Mouse (Mus musculus): ENCODE measurements around the gene Map4k1. TPM values are rescaled to one million over a fixed set of nuclear protein-coding genes. Genes with fewer than 3 reads are reported as not detected.
A peak's percentile ranks its signal among the peaks of the same experiment; 100 is the strongest.

Gene Map4k1
- polyA plus RNA-seq, 1 experiment from 2014 or later = 6.3 TPM

DNA sequence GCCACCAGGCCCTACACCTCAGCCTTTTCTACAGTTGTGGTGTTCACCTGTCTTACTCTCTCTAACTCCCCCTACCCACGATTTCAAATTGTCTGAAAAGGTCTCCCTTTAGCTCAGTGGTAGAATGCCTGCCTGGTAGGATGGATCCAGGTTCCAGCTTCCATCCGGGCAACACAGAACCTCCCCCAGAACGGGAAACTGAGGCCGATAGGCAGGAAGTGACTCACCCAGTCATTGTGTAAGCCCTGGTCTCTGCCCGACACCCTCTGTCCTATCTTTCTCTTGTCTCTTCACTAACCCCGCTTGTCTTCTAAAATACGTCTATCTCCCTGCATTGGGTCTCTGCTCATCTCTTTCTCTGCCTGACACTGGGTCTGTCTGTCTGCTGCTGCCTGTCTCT lies 3.4 kb downstream of the Map4k1 start:
- H3K4me1 ChIP-seq (replicated peaks) = peaks cover 14% of the 10 kb centered on the region
- H3K27me3 ChIP-seq (replicated peaks) = no peaks in the 10 kb centered on the region
- H3K36me3 ChIP-seq = no peaks in the 10 kb centered on the region
- H3K27ac ChIP-seq = no peak overlapping the region
- H3K9ac ChIP-seq = no peak overlapping the region
- H3K4me3 ChIP-seq (replicated peaks) = no peak overlapping the region
- no peak for ATAC-seq
- WGBS = 92% methylated on average over 7 of the region's 7 CpGs
- H3K4me2 ChIP-seq (replicated peaks) = no peak overlapping the region
- H3K9me3 ChIP-seq = no peaks in the 10 kb centered on the region

DNA sequence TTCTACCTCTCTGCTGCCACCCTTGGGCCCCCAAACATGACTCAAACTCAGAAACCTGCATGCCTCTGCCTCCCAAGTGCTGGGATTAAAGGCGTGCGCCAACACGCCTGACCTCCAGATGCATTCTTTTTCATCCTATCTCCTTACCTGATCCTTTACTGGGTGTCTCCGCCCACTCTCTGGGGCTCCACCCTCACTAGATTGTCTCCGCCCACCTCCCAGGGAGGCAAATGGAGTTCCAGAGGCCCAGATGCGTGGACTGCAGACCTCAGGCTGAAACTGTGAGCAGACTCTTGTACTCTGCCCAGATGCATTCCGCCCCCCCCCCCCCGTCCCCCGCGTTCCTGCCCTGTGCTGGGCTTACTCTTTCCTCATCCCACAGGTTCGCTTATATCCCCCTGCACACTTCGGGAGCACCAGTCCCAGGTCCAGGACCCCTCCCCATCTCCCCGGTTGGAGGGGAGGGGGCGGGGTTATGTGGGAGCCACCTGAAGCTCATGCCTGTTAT lies 9.0 kb downstream of the Map4k1 start:
- Histone ChIP-seq H3K9me3 (no peaks in the 10 kb centered on the region), H3K27ac (no peak overlapping the region), H3K4me3 (replicated peaks) (no peak overlapping the region), H3K36me3 (no peaks in the 10 kb centered on the region), H3K4me1 (replicated peaks) (no peaks in the 10 kb centered on the region), H3K4me2 (replicated peaks) (no peak overlapping the region), H3K9ac (no peak overlapping the region), H3K27me3 (replicated peaks) (no peaks in the 10 kb centered on the region)
- 53% methylated on average over 14 of the region's 14 CpGs for WGBS
- ATAC-seq = no peak

DNA sequence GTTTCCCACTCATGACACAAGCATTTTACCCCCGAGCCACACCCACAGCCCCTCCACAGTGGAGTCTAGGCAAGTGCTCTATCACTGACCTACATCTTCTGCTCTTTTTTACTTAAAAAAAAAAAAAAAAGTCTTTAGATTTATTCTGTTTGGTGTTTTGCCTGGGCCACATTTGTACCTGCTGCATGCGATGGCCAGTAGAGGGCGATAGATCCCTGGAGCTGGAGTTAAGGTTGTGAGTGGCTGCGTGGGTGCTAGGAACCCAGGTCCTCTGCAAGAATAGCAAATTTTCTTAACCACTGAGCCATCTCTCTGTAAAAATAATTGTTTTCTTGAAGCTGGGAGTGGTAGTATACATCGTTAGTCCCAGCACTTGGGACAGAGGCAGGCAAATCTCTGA lies 9.8 kb downstream of the Map4k1 start:
- WGBS = 73% methylated on average over 5 of the region's 5 CpGs

DNA sequence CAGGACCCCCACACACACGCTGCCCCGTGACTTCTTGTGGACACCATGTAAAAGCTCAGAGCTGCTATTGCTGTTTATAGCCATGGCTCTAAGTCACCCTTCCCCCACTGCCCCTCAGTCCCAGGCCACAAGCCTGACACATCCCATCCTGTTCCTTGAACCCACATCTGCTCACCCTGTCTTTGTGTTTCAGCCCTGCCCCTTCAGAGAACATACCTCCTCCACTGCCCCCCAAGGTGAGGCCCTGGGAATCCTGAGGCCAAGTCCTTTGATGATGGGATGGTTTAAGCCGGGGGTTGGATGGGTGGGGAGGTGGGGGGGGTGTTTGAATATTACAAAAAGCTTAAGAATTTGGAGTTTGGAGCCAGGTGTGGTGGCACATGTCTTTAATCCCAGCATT lies 11.1 kb downstream of the Map4k1 start:
- 79% methylated on average over 3 of the region's 3 CpGs for WGBS
- H3K27ac ChIP-seq = no peak overlapping the region
- no peaks in the 10 kb centered on the region for H3K9me3 ChIP-seq
- no peak overlapping the region for H3K4me3 ChIP-seq (replicated peaks)
- no peaks in the 10 kb centered on the region for H3K4me1 ChIP-seq (replicated peaks)
- no peak overlapping the region for H3K4me2 ChIP-seq (replicated peaks)
- H3K27me3 ChIP-seq (replicated peaks) = no peaks in the 10 kb centered on the region
- ATAC-seq = no peak
- no peaks in the 10 kb centered on the region for H3K36me3 ChIP-seq
- H3K9ac ChIP-seq = no peak overlapping the region

More for the DNA sequence above, 9.8 kb downstream of the Map4k1 start:
- no peak for ATAC-seq
- Histone ChIP-seq H3K9ac (no peak overlapping the region), H3K27me3 (replicated peaks) (no peaks in the 10 kb centered on the region), H3K4me1 (replicated peaks) (no peaks in the 10 kb centered on the region), H3K4me3 (replicated peaks) (no peak overlapping the region), H3K4me2 (replicated peaks) (no peak overlapping the region), H3K36me3 (no peaks in the 10 kb centered on the region), H3K27ac (no peak overlapping the region), H3K9me3 (no peaks in the 10 kb centered on the region)

GRCm38 (mm10) chr7:28993402-28993801 lies 11.6 kb downstream of the Map4k1 start:
- Histone ChIP-seq H3K36me3 (no peaks in the 10 kb centered on the region), H3K4me2 (replicated peaks) (no peak overlapping the region), H3K27ac (no peak overlapping the region), H3K27me3 (replicated peaks) (no peaks in the 10 kb centered on the region), H3K4me3 (replicated peaks) (no peak overlapping the region), H3K4me1 (replicated peaks) (no peaks in the 10 kb centered on the region), H3K9me3 (no peaks in the 10 kb centered on the region), H3K9ac (no peak overlapping the region)
- no peak for ATAC-seq
- 84% methylated on average over 3 of the region's 3 CpGs for WGBS

GRCm38 (mm10) chr7:29000651-29001605 lies 19.1 kb downstream of the Map4k1 start:
- Histone ChIP-seq H3K27ac (peak overlapping the region; percentile 34; the same call in 1 of the 2 replicates), H3K36me3 (no peaks in the 10 kb centered on the region), H3K9ac (peak overlapping the region; percentile 45), H3K27me3 (replicated peaks) (no peaks in the 10 kb centered on the region), H3K4me3 (replicated peaks) (peak overlapping the region; percentile 46), H3K4me2 (replicated peaks) (peak overlapping the region; percentile 88), H3K4me1 (replicated peaks) (peaks cover 8% of the 10 kb centered on the region), H3K9me3 (no peaks in the 10 kb centered on the region)
- 5% methylated on average over 43 of the region's 43 CpGs for WGBS
- peak; percentile 95 for ATAC-seq

DNA sequence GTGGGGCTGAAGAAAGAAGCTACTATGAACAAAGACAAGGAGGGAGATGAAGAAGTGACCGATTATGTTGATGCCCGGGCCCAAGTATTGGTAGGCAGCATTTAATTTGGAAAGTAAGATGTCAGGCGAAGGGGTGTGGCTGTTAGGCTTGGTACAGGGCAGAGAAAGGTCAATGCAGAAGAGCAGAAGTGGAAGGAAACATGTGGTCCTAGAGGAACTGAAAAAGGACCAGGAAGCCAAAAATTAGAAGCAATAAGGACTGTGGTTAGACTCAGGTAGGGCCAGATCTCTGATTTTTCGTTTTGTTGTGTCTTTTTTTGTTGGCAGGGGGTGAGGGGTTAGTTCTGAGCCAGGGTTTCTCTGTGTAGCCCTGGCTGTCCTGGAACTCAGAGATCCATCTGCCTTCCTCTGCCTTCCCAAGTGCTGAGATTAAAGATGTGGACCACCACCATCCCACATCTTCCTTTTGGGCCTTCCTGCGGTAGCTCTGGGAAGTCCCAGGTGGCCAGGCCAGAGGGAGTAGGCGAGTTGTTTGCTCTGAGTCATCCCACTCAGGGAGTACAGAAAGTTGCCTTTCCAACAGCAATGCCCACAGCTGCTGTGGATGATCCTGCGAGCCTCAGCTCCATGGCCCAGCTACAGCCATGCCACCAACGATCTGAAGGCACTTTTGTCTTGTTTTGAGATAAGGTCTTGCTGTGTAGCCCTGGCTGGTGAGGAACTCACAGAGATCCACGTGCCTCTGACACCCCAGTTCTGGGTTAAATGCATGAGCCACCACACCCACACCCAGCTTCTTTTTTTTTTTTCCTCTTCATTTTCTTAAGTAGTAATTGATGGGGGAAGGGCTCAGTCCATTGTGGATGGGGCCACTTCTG lies 25.6 kb downstream of the Map4k1 start:
- no peaks in the 10 kb centered on the region for H3K36me3 ChIP-seq
- H3K9ac ChIP-seq = no peak overlapping the region
- H3K27me3 ChIP-seq (replicated peaks) = no peaks in the 10 kb centered on the region
- ATAC-seq = no peak
- no peak overlapping the region for H3K4me3 ChIP-seq (replicated peaks)
- H3K4me2 ChIP-seq (replicated peaks) = no peak overlapping the region
- no peaks in the 10 kb centered on the region for H3K9me3 ChIP-seq
- 78% methylated on average over 9 of the region's 9 CpGs for WGBS
- no peaks in the 10 kb centered on the region for H3K4me1 ChIP-seq (replicated peaks)
- H3K27ac ChIP-seq = no peak overlapping the region

- ATAC-seq = no peak
- H3K27me3 ChIP-seq (replicated peaks) = no peaks in the 10 kb centered on the region
- no peaks in the 10 kb centered on the region for H3K9me3 ChIP-seq
- H3K27ac ChIP-seq = no peak overlapping the region
- H3K4me2 ChIP-seq (replicated peaks) = no peak overlapping the region
- H3K4me1 ChIP-seq (replicated peaks) = no peaks in the 10 kb centered on the region
- H3K36me3 ChIP-seq = no peaks in the 10 kb centered on the region
- H3K4me3 ChIP-seq (replicated peaks) = no peak overlapping the region
- WGBS = 94% methylated on average over 10 of the region's 10 CpGs
- H3K9ac ChIP-seq = no peak overlapping the region
Observed at GRCm38 (mm10) chr7:29008171-29008570, 26.3 kb downstream of the Map4k1 start.

DNA sequence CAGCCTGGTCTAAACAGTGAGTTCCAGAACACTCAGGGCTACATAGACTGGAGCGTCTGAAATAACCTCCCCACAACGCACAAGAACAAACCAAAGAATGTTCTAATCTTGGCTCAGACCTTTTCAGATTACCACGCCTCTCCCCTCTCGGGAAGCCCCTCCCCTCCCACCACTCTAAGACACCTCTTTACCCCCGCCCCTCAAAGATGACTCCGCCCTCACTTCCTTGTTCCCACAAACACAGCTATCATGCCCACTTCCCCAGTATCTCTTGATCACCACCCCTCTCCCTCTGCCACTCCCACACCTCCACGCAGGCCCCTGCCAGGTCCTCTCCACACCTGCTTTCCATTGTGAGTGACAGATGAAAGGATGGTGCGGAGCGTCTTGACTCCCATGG lies 26.9 kb downstream of the Map4k1 start:
- H3K4me1 ChIP-seq (replicated peaks) = no peaks in the 10 kb centered on the region
- no peak overlapping the region for H3K27ac ChIP-seq
- no peak overlapping the region for H3K9ac ChIP-seq
- no peaks in the 10 kb centered on the region for H3K36me3 ChIP-seq
- no peaks in the 10 kb centered on the region for H3K27me3 ChIP-seq (replicated peaks)
- H3K4me2 ChIP-seq (replicated peaks) = no peak overlapping the region
- 77% methylated on average over 9 of the region's 9 CpGs for WGBS
- ATAC-seq = no peak
- H3K9me3 ChIP-seq = no peaks in the 10 kb centered on the region
- no peak overlapping the region for H3K4me3 ChIP-seq (replicated peaks)

- no peaks in the 10 kb centered on the region for H3K9me3 ChIP-seq
- no peak overlapping the region for H3K4me3 ChIP-seq (replicated peaks)
- H3K27me3 ChIP-seq (replicated peaks) = peaks cover 22% of the 10 kb centered on the region
- WGBS = 97% methylated on average over 1 of the region's 1 CpGs
- H3K4me1 ChIP-seq (replicated peaks) = peaks cover 7% of the 10 kb centered on the region
- no peak overlapping the region for H3K4me2 ChIP-seq (replicated peaks)
- H3K27ac ChIP-seq = no peak overlapping the region
- H3K36me3 ChIP-seq = no peaks in the 10 kb centered on the region
- ATAC-seq = no peak
- H3K9ac ChIP-seq = no peak overlapping the region
Observed at GRCm38 (mm10) chr7:29014984-29015383, 33.1 kb downstream of the Map4k1 start.

GRCm38 (mm10) chr7:29016440-29016839 lies 34.6 kb downstream of the Map4k1 start:
- no peak for ATAC-seq
- Histone ChIP-seq H3K9ac (no peak overlapping the region), H3K4me2 (replicated peaks) (no peak overlapping the region), H3K9me3 (no peaks in the 10 kb centered on the region), H3K4me1 (replicated peaks) (peaks cover 7% of the 10 kb centered on the region), H3K4me3 (replicated peaks) (no peak overlapping the region), H3K36me3 (no peaks in the 10 kb centered on the region), H3K27me3 (replicated peaks) (peaks cover 31% of the 10 kb centered on the region), H3K27ac (no peak overlapping the region)
- 85% methylated on average over 7 of the region's 7 CpGs for WGBS

- WGBS = 82% methylated on average over 7 of the region's 7 CpGs
- Histone ChIP-seq H3K36me3 (no peaks in the 10 kb centered on the region), H3K27me3 (replicated peaks) (peaks cover 31% of the 10 kb centered on the region), H3K4me1 (replicated peaks) (peaks cover 7% of the 10 kb centered on the region), H3K9ac (no peak overlapping the region), H3K27ac (no peak overlapping the region), H3K9me3 (no peaks in the 10 kb centered on the region), H3K4me3 (replicated peaks) (no peak overlapping the region), H3K4me2 (replicated peaks) (no peak overlapping the region)
- ATAC-seq = no peak
Observed at GRCm38 (mm10) chr7:29017222-29017621, 35.4 kb downstream of the Map4k1 start.

All from intestine, embryonic 15.5 days (tissue).